Mouse (Mus musculus): ENCODE results near the gene Net1.

- no peak for TF ChIP-seq CTCF (IDR thresholded peaks at IDR 0.05; ENCODE audit: low read depth)
- TF ChIP-seq EP300 (IDR thresholded peaks at IDR 0.05; ENCODE audit: low read depth): no peak
These were observed 50.9 kb downstream of the Net1 start for GRCm38 (mm10) chr13:3867158-3867557.

All from heart, postnatal 0 days (tissue).